Mouse (Mus musculus) midbrain, embryonic 15.5 days (tissue): ENCODE results near the gene Evi2. TPM values are rescaled to one million over a fixed set of nuclear protein-coding genes. Genes with fewer than 3 reads are reported as not detected.

Source experiments
- ATAC-seq: fragments of 200-750 bp; cut with Nextera tagmentation; replicated peaks from 2 replicates; pipeline ENCODE4 v1.8.0; 2017; ENCODE audit warnings: moderate TSS enrichment
- H3K27ac ChIP-seq: fragments of 300-500 bp; sonication (generic); 2 replicates; pipeline ENCODE4 v1.5.1; 2015; ENCODE audit warnings: mild to moderate bottlenecking, inconsistent platforms
- H3K27me3 ChIP-seq: fragments of 300-500 bp; sonication (generic); replicated peaks from 2 replicates; pipeline ENCODE4 v1.6.1; 2015; ENCODE audit warnings: inconsistent platforms
- H3K36me3 ChIP-seq: fragments of 300-500 bp; sonication (generic); replicated peaks from 2 replicates; pipeline ENCODE4 v1.6.1; 2015; ENCODE audit warnings: inconsistent platforms
- H3K4me1 ChIP-seq: fragments of 300-500 bp; sonication (generic); 2 replicates; pipeline ENCODE4 v1.6.1; 2015; ENCODE audit warnings: inconsistent platforms
- H3K4me2 ChIP-seq: fragments of 300-500 bp; sonication (generic); 2 replicates; pipeline ENCODE4 v1.6.1; 2015; ENCODE audit warnings: inconsistent platforms, mild to moderate bottlenecking, moderate library complexity
- H3K4me3 ChIP-seq: fragments of 300-500 bp; sonication (generic); 2 replicates; pipeline ENCODE4 v1.5.1; 2015; ENCODE audit warnings: mild to moderate bottlenecking, inconsistent platforms
- H3K9ac ChIP-seq: fragments of 300-500 bp; sonication (generic); 2 replicates; pipeline ENCODE4 v1.6.1; 2015; ENCODE audit warnings: mild to moderate bottlenecking, inconsistent platforms
- H3K9me3 ChIP-seq: fragments of 300-500 bp; sonication (generic); 2 replicates; pipeline ENCODE4 v1.6.1; 2016; ENCODE audit warnings: inconsistent platforms
- WGBS: fragments of 180-500 bp; shearing (Covaris S2); methylation state at CpG from one replicate; pipeline ENCODE4 v1.1.7; 2015; ENCODE audit warnings: mixed read lengths; 5-methylcytosine and 5-hydroxymethylcytosine counted together
- polyA plus RNA-seq: library from polyadenylated mRNA; unstranded; fragments of >200 nt; fragmentation: Nextera tagmentation; extraction: Ambion mirVana; gene quantifications from 2 replicates; pipeline ENCODE4 v1.2.1, GENCODE M21; 2015

The Evi2 gene
- 0.43 and 0.74 TPM in 2 replicates for polyA plus RNA-seq

DNA sequence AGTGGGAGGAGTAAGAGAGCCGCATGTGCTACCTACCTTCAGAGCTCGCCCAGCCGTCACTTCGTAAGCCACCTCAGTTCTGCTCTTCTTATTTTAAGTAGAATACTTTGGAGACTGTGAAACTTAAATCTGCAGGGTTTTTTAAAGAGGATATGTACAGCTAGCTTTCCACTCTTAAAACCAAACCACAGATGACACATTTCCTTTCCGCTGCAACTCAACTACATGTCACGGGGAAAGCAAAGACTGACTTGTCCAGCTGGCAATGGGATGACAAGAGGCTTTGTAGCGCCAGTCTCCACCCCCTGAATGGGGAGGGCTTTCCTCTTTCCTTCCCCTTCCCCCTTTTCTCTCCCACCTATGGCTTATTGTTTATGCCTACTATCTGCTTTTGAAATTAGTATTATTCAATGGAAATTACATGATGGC, at the start of gene Evi2, which contains the start of gene Evi2a:
TSS of gene Evi2 (minus strand) at position 257 of the 429 bp plus-strand sequence.
TSS of gene Evi2a (minus strand) at position 277 of the 429 bp plus-strand sequence.
- Histone ChIP-seq H3K4me3 (no peak within 1 kb of the TSS), H3K36me3 (no peaks in the 10 kb centered on the region), H3K9ac (no peak within 1 kb of the TSS), H3K27ac (no peak within 1 kb of the TSS), H3K27me3 (no peaks in the 10 kb centered on the region), H3K9me3 (no peaks in the 10 kb centered on the region), H3K4me2 (no peak within 1 kb of the TSS), H3K4me1 (no peaks in the 10 kb centered on the region)
- no peak for ATAC-seq
- WGBS: 85% methylated on average over 7 of the region's 7 CpGs

DNA sequence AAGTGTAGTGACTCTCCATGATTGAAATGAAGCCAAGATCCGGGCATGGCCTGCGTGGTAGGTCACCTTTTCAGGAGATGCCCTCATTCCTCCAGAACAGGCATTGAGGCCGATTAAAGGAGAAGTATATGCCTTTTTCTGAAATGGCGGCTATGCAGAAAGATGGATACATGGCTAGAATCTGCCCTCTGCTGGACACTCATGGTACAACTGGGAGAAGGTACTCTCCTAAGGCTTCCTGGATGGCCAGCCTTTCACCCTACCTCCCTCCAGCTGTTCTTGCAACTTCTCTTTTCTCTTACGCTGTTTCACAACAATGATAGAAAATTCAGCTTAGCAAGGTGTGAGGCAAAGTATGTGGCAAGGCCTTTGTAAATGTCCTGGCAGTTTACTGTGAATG, 47.4 kb upstream of the Evi2 start:
- 49% methylated on average over 5 of the region's 5 CpGs for WGBS
- H3K4me3 ChIP-seq: no peak overlapping the region
- peaks cover 7% of the 10 kb centered on the region; the same call in 1 of the 2 replicates for H3K36me3 ChIP-seq
- H3K27me3 ChIP-seq: no peaks in the 10 kb centered on the region
- ATAC-seq: no peak
- no peak overlapping the region for H3K27ac ChIP-seq
- H3K9me3 ChIP-seq: no peaks in the 10 kb centered on the region
- H3K4me2 ChIP-seq: no peak overlapping the region
- H3K9ac ChIP-seq: no peak overlapping the region
- H3K4me1 ChIP-seq: no peaks in the 10 kb centered on the region

DNA sequence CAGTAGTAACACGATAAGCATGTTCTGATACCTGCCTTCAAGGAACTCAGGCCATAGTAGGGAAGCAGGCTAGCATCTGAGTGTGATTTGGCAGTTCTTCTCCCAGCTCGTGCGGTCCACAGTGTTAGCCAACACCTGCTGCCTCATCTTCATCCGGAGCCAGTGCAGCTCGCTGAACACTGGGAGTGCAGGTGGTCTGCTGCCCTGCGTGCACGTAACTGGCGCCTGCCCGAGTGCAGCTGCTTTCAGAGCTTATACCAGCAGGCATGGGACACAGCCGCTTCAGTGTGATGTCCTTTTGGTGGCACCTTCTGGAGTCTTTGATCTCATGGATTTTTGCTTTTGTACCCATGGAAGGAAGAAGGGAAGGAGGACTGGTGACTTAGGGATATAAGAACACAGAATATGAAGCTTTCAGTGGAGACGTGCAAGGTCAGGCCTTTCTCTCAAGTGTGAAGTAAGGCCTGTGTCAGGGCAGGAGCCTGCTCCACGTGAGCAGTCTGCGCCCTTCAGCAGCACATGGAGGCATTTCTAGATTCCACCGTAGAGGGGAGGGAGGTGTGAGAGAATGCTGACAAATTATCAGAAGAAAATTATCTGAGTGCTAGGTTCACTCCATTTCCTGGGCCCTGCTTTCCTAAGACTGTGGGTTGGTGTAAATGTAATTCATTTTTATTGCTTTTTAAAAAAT, 45.1 kb upstream of the Evi2 start:
- Histone ChIP-seq H3K36me3 (peaks cover 20% of the 10 kb centered on the region), H3K27me3 (no peaks in the 10 kb centered on the region), H3K4me3 (no peak overlapping the region), H3K4me1 (no peaks in the 10 kb centered on the region), H3K27ac (no peak overlapping the region), H3K4me2 (no peak overlapping the region), H3K9me3 (no peaks in the 10 kb centered on the region), H3K9ac (no peak overlapping the region)
- no peak for ATAC-seq
- WGBS: 90% methylated on average over 14 of the region's 14 CpGs

DNA sequence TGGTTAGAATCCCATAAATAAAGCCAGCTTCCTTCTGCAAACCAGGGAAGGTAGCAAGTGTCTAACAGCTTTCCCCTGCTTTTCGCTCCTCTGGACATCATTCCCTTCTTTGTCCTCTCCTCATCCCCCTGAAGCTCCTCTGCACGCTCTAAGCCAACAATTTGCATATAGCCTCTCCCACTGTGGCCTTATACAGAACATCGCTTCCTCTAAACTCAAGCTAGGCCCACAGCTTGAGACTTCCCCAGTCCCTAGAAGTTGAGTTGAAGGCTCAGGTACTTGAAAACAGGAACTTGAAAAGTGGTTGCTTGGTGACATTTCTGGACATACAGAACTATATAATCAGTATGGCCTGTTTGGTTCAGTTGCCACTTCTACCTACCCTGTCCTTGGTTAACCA, 43.4 kb upstream of the Evi2 start:
- no peak overlapping the region for H3K9ac ChIP-seq
- no peak for ATAC-seq
- H3K4me2 ChIP-seq: no peak overlapping the region
- H3K27ac ChIP-seq: no peak overlapping the region
- no peaks in the 10 kb centered on the region for H3K27me3 ChIP-seq
- no peak overlapping the region for H3K4me3 ChIP-seq
- 60% methylated on average over 3 of the region's 3 CpGs for WGBS
- H3K36me3 ChIP-seq: peaks cover 26% of the 10 kb centered on the region
- no peaks in the 10 kb centered on the region for H3K4me1 ChIP-seq
- H3K9me3 ChIP-seq: no peaks in the 10 kb centered on the region

DNA sequence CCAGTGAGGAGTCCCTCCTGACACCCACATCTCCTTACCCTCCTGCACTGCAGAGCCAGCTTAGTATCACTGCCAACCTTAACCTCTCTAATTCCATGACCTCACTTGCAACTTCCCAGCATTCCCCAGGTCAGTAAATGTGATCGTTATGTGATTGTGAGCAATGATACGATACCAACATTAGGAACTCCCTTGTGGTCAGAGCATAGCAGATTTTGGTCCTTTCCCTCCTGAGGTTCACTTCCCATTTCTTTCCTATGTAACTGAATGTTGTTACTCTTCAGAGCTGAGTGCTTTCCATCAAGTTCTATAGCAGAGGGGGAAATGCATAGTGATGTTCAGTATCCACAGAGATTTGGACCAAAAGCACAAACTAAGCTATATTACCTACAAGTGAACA, 39.9 kb upstream of the Evi2 start:
- Histone ChIP-seq H3K27ac (no peak overlapping the region), H3K4me2 (no peak overlapping the region), H3K27me3 (no peaks in the 10 kb centered on the region), H3K9ac (no peak overlapping the region), H3K9me3 (no peaks in the 10 kb centered on the region), H3K4me3 (no peak overlapping the region), H3K36me3 (peaks cover 46% of the 10 kb centered on the region), H3K4me1 (no peaks in the 10 kb centered on the region)
- 91% methylated on average over 2 of the region's 2 CpGs for WGBS
- no peak for ATAC-seq

DNA sequence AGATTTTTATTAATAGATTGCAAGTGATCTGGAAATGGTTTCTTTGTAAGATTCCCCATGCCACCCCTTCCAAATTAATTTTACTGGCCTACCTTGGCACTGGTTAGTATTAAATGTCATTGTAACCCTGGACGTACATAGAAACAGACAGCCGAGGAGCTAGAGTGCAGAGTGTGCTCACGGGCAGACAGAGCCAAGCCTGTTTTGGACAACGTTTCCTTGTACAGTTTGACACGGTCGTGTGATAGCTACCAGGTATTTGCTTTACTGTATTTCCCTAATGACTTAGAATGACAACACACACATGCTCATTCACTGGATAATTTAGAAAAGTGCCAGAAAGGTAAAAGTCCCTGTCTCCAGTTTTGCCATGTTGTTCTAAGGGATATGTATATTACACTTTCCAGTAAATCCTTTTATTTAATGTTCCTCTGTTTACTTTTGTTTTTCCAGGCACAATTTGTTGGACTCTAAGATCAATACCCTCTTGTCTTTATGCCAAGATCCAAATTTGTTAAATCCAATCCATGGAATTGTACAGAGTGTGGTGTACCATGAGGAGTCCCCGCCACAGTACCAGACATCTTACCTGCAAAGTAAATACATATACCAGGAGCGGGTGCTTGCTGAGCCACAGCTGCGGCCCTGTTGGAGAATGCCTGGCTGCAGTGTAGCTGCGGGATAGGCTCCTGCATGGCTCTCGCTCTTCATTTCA, 38.0 kb upstream of the Evi2 start:
- Histone ChIP-seq H3K36me3 (peaks cover 49% of the 10 kb centered on the region), H3K9ac (no peak overlapping the region), H3K4me2 (no peak overlapping the region), H3K4me1 (no peaks in the 10 kb centered on the region), H3K27me3 (no peaks in the 10 kb centered on the region), H3K9me3 (no peaks in the 10 kb centered on the region), H3K4me3 (no peak overlapping the region), H3K27ac (no peak overlapping the region)
- WGBS: 92% methylated on average over 11 of the region's 11 CpGs
- ATAC-seq: no peak

DNA sequence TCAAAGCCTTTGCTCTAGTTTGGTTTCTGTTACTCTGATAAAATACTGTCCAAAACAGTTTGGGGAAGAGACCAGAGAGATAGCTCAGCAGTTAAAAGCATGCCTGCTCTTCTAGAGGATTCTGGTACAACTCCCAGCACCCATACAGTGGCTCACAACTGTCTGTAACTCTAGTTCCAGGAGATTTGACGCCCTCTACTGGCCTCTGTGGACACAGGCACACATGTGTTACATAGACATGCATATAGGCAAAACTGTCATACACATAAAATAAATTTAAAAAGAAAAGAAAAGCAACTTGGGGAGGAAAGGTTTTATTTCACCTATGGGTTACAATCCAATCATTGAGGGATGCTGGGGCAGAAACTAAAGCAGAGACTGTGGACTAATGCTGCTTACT, 36.6 kb upstream of the Evi2 start:
- ATAC-seq: no peak
- no peak overlapping the region for H3K4me3 ChIP-seq
- no peak overlapping the region for H3K9ac ChIP-seq
- H3K4me2 ChIP-seq: no peak overlapping the region
- H3K36me3 ChIP-seq: peaks cover 53% of the 10 kb centered on the region
- H3K9me3 ChIP-seq: no peaks in the 10 kb centered on the region
- H3K27me3 ChIP-seq: no peaks in the 10 kb centered on the region
- 72% methylated on average over 1 of the region's 1 CpGs for WGBS
- no peaks in the 10 kb centered on the region for H3K4me1 ChIP-seq
- no peak overlapping the region for H3K27ac ChIP-seq

DNA sequence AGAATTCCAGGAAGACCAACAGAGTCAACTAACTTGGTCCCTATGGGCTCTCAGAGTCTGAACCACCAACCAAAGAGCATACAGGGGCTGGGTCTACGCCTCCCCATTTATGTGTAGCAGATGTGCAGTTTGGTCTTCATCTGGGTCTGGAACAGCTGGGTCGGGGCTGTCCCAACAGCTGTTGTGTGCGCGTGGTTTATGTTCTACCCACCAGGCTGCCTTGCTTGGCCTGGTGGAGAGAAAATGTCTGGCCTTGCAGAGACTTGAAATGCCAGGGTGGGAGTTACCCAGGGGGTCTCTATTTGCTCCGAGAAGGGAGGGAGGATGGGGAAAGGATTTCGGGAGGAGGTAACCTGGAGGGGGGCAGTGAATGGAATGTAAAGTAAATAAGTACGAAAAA, 33.1 kb upstream of the Evi2 start:
- Histone ChIP-seq H3K9me3 (no peaks in the 10 kb centered on the region), H3K27ac (no peak overlapping the region), H3K36me3 (peaks cover 45% of the 10 kb centered on the region), H3K4me1 (no peaks in the 10 kb centered on the region), H3K9ac (no peak overlapping the region), H3K4me3 (no peak overlapping the region), H3K27me3 (no peaks in the 10 kb centered on the region), H3K4me2 (no peak overlapping the region)
- WGBS: 96% methylated on average over 7 of the region's 7 CpGs
- no peak for ATAC-seq

DNA sequence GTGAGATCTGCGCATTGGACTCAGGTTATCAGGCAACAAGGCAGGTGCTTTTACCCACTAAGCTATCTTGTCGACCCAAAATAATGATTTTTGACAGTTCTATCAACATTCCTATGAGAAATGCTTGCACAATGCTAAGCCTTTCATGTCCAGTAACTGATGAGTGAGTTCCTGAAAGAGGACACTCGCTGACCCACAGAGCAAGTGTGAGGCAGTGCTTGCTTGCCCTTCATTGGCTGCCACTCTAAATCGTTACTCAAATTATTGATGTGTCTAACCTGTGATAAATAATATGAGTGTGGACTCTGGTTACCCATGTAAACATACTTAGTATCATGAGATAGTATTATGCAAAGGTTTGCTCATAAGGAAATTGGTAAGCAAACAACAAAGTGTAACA, 30.1 kb upstream of the Evi2 start:
- Histone ChIP-seq H3K36me3 (peaks cover 37% of the 10 kb centered on the region), H3K9me3 (no peaks in the 10 kb centered on the region), H3K4me1 (no peaks in the 10 kb centered on the region), H3K27ac (no peak overlapping the region), H3K27me3 (no peaks in the 10 kb centered on the region), H3K9ac (no peak overlapping the region), H3K4me3 (no peak overlapping the region), H3K4me2 (no peak overlapping the region)
- ATAC-seq: no peak
- 93% methylated on average over 4 of the region's 4 CpGs for WGBS

DNA sequence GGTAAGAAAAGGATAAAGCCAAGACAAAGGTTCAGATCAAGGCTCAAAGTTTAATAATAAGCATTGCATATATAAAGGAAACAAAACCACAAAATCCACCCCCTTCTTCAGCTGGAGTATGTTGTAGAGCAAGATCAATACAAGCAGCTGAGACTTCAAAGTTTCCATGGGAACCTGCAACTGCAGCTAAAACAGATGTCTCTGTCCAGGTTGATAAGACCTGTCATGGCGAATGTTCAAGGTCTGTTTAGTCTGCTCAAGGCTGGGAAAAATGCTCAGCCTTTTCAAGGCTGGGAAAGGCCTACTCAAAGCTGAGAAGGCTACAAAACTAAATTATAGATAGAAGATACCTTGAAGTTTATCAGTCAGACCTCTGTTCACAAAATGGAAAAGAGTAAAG, 22.2 kb upstream of the Evi2 start:
- Histone ChIP-seq H3K9me3 (no peaks in the 10 kb centered on the region), H3K4me3 (no peak overlapping the region), H3K9ac (no peak overlapping the region), H3K36me3 (peaks cover 40% of the 10 kb centered on the region), H3K27ac (no peak overlapping the region), H3K4me2 (no peak overlapping the region), H3K27me3 (no peaks in the 10 kb centered on the region), H3K4me1 (no peaks in the 10 kb centered on the region)
- no peak for ATAC-seq
- WGBS: 89% methylated on average over 1 of the region's 1 CpGs

DNA sequence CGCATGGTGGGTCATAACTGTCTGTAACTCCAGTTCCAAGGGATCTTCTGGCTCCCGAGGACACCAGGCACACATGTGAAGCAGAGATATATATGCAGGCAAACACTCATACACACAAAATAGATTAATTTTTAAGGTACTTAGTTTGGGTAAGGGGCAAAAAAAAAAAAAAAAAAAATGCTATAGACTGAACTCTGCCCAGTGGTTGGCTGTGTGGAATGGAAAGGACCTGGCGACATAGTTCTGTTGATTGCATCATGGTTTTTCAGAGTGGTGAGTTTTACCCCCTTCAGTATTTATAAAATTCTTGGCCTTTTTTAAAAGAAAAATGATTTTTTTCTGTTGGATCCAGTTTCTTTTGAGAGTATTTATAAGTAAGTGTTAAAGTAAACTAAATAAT, 5.9 kb upstream of the Evi2 start:
- no peaks in the 10 kb centered on the region for H3K27me3 ChIP-seq
- WGBS: 95% methylated on average over 3 of the region's 3 CpGs
- H3K4me3 ChIP-seq: no peak overlapping the region
- H3K4me1 ChIP-seq: no peaks in the 10 kb centered on the region
- ATAC-seq: no peak
- H3K36me3 ChIP-seq: peaks cover 10% of the 10 kb centered on the region; the same call in 1 of the 2 replicates
- H3K27ac ChIP-seq: no peak overlapping the region
- no peak overlapping the region for H3K9ac ChIP-seq
- H3K9me3 ChIP-seq: no peaks in the 10 kb centered on the region
- H3K4me2 ChIP-seq: no peak overlapping the region

DNA sequence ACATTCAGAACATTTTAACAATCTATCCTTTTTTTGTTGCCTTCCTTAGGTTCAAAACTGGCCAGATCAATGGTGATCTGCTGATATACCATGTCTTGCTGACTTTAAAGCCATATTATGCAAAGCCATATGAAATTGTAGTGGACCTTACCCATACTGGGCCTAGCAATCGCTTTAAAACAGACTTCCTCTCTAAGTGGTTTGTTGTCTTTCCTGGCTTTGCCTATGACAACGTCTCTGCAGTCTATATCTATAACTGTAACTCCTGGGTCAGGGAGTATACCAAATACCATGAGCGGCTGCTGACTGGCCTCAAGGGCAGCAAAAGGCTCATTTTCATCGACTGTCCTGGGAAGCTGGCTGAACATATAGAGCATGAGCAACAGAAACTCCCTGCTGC, 5.2 kb upstream of the Evi2 start:
- no peaks in the 10 kb centered on the region for H3K9me3 ChIP-seq
- no peak overlapping the region for H3K9ac ChIP-seq
- no peaks in the 10 kb centered on the region for H3K4me1 ChIP-seq
- no peak overlapping the region for H3K4me2 ChIP-seq
- WGBS: 88% methylated on average over 4 of the region's 4 CpGs
- no peak overlapping the region for H3K27ac ChIP-seq
- ATAC-seq: no peak
- no peak overlapping the region for H3K4me3 ChIP-seq
- H3K36me3 ChIP-seq: peaks cover 7% of the 10 kb centered on the region; the same call in 1 of the 2 replicates
- no peaks in the 10 kb centered on the region for H3K27me3 ChIP-seq
